Mouse (Mus musculus) right cerebral cortex, postnatal 10 days (tissue): ENCODE measurements at regions not wholly inside any gene's neighbourhood (a gene's known extent, or its start where the extent isn't known, plus 50 kb on each side); places are given as distances from the start of the nearest gene placed in this dataset.

Experiments used
- DNase-seq, 2 experiments: peaks; one replicate each; pipeline ENCODE4 v3.0.0; 2021; ENCODE audit warnings: low spot score in 2 of 2

DNA sequence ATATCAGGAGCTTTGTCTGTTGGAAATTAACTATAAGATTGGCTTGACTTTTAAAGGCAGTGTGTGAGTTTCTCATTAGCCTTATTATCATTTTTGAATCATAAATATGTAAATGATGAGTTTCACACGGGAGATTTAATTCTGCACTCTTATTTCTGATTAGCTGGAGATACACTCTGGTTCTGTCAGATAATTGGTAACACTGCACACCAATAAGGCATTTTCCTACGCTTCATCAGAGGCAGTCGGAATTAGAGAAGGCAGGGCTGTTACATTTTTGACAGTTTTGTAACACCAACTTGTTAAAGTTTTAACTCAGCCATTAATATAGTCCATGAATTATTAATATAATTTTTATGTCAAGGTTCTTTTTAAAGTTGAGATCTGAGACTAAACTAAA, 347.3 kb downstream of the Zfp352 start:
- no peak for DNase-seq

DNA sequence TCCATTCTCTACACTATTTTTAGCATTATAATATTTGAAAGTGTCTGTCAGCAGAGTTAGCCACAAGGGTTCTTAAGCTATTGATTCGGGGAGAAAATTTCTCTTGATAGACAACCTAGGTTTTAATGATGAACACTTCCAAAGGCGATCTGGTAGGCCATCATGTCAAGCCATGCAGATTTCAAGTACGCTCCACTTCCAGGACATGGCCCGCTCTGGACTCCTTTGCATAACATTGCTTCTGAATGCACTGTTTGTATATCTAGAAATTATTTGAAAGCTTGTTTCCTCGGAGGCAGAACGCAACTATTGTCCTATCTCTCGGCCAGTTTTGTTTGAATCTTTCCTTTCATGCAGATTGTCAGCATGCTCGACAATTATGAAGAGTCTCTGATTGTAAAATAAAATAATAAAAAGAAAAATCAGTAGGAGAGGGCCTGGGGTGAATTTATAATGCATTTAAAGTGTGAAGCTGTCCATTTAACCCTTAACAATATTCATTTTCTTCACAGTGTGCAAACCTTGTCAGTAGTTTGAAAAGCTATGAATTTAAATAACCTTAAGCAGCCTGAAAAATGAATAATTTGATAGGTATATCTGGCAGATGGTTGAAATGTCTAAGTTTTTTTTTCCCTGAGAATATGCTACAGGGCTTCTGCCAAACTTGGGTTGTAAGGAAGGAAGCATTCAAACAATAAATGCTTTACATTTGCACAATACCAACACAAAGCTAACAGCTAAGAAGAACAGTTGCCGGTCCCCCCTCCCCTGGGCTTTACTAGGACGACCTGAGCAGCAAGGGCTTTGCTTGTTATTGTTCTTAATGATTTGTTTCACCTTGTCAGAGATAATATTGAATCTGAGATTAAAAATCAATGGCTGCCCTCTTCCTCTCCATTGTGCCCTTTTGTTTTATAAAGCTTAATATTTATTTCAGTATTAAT, 357.8 kb downstream of the Zfp352 start:
- DNase-seq, result no peak

DNA sequence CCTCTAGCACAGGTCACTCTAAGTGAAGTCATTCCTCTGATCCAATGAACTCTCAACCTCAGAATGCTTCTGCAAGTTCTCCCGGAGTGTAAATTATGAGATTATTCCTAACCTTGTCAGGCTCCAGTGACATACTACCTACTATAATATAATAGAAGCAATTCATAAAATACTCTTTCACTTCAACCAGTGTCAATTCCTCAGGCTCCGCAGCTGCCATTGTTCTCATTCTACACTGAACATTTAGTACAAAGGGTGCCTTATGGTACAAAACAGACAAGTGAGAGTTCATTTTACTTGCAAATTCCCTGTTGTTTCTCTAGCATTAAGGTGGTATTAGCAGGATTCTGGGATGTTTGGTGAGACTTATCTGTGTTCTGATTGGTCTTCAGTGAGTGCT, 379.7 kb downstream of the Zfp352 start:
- DNase-seq, result no peak

DNA sequence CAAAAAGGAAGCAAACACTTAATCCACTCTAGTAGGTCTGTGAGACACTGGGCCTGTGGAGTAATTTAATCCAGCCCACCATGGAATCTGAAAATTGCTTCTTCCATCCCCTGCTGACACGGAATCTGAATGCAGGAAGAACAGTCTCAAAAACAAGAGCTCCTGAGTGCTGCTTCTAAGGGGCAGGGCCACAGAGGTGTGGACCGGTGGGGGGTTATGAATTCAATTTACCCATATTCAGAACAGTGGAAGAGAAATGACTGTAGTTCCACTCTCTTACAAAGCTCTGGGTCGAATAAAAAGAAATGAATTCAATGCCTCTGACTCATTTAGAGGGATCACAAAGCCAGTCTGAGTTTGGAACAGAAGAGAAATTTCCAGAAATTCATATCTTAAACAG, 390.3 kb downstream of the Zfp352 start:
- DNase-seq, result no peak

DNA sequence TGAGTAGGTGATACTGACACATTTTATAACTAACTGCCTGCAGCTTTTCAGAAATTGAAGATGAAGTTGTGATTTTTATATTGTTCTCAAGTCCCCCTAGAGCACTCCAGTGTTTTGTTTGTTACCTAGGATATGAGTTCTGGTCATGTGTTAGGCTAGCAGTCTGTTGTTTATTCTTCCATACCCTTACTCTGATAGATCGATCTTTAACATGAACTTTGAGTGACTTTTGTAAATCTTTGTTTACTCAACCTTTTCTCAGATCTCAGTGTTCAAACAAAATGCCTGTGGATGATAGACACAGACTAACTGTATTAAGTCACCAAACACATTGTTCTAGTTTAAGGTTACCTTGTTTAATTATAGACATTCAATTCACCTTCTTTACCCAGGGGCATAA, 409.3 kb downstream of the Zfp352 start:
- DNase-seq, result no peak

DNA sequence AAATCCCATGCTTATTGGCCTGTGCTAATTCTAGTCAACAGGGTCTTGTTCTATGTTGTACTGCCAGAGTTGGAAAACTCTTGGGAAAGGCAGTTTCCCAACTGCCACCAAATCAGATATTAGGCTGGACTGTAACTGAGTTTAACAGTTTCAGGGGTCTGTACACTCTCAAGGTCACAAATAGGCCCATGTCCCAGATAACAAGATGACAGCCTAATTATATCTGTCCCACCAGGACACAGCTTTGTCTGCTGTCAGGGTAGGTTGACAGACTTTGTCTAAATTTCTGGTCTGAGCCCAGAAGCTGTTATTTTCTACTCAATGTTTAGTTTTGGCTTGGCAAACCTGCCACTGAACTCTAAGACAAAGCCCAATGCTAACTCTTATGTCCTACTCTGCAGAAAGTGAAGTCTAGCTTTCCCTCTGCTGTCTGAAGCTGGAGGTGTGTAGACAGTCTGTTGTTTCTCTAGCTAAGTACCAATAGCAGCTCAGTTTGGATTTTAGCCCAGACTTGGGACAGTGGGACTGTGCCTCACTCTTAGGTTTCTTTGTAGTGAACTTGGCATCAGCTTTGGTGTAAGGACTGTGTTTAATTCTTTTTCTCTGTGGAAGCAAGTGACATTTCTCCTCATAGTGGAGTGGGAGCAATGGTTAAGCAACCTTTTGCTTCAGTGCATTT, 453.8 kb downstream of the Zfp352 start:
- peak in 1 of 2 experiments; percentile 23 for DNase-seq

DNA sequence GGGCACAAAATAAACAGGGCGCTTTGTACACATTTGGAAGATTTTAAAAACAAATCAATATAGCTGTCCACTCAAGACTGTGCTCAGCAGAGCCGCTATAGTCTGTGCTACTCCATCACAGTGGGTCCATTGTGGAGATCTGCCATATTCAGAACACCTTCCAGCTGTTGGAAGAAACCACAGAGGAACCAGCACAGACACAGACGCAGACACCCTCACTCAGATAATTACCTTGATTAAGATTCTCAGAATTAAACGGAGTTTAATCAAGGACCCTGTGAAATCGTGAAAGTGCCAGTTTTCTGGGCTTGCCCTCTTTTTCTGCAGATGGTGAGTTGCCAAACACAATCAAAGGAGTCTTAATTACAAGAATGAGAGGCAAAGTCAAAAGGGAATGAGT, 478.3 kb downstream of the Zfp352 start:
- no peak for DNase-seq

DNA sequence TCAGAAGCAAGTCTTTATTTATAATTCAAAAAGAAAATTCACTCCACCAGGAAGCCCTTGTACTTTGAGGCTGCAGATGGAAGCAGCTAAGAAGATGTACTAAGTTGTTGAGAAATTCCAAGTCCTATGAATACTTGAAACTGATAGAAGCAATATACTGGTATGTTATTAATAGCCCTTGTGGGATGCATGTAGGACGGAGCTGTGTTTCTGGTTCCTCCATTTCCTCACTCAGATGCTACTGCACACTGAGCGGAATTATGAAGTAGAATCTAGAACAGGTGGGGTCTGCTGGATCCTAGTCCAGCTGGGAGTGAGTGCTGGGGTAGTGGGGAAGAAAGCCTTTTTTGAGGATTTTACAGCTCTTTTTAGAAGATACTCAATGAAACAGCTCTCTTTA, 510.5 kb downstream of the Zfp352 start:
- peak; percentile 20 to 31 for DNase-seq

DNA sequence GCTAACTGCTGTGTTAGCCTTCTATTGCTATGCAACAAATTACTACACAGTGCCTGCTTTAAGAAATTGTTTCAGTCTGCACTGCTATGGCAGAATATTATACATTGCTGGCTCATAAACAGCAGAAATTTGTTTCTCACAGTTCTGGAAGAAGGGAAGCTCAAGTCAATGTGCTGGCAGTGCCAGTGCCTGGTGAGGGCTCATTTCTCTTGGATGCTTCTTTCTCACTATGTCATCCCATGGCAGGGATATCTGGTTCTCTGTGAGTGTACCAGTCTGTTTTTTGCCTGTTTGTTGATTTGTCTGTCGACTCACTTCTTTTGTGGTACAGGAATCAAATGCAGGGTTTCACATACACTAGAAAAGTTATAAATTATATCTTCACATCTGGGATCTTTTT, 516.2 kb downstream of the Zfp352 start:
- DNase-seq, result no peak

DNA sequence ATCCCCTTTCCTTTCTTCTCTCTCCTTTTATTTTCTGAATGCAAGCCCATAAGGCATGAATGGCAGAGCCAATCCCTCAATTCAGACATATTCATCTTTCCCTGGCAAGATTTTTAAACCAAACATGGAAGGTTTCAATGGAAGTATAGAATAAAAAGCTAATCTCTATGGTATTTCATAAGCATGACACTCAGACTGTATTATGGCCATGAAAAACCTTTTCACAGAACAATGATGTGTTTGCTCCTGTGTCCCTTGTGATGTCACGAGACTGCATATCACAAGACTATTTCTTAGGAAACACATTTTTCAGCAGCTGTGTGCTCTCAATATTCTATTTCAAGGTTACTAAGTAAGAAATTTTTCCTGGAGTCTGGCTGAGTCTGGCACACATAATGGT, 525.5 kb downstream of the Zfp352 start:
- no peak for DNase-seq
